Mouse (Mus musculus): Measurements from ENCODE around the gene Rfx5. TPM values are rescaled to one million over a fixed set of nuclear protein-coding genes. Genes with fewer than 3 reads are reported as not detected.

Rfx5 gene
- polyA plus RNA-seq, 1 experiment from 2014 or later, result 22.8 TPM

DNA sequence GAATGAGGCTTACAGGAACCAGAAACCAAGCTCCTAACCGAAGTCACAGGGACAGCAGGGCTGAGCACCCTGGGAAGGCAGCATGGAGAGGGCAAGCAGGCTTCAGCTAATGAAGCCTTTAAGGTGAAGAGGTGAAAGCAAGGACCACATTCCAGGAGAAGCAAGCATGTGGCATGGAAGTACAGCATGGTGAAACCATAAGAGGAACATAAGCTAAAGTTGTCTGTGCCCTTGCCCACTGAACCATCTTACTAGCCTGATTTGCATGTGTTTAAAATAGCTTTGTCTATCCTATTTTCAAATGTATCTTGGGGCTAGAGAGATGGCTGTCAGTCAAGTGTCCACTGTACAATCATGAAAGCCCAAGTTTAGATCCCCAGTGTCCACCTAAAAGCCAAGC, 12.0 kb downstream of the Rfx5 start:
- CTCF ChIA-PET, result interaction anchor here (1.1 to 4.3 kb wide), 6 partner anchors 11 to 150 kb away, joined by 3 to 18 read pairs (median 4); partner anchors contain the start of gene Rfx5
- DNase-seq (ENCODE audit: low read depth, low spot score) (no peak), ATAC-seq (no peak)
- no peaks in the 10 kb centered on the region for H3K27me3 ChIP-seq
- no peak for TF ChIP-seq CTCF (IDR thresholded peaks at IDR 0.05)
- POLR2A ChIA-PET, result interaction anchor here (1.2 kb wide), 1 partner anchor 11 kb away, joined by 4 read pairs; no protein-coding TSS in a partner anchor
- in situ Hi-C loops (cut with MboI; ENCODE audit: low pct_unique_long_range_greater_than_20kb), result no loop called here

GRCm38 (mm10) chr3:94972552-94972951, 18.7 kb downstream of the Rfx5 start:
- POLR2A ChIA-PET, result interaction anchor here (1.8 to 2.5 kb wide), 2 partner anchors 10 to 14 kb away, joined by 10 to 13 read pairs; no protein-coding TSS in a partner anchor
- TF ChIP-seq CTCF (IDR thresholded peaks at IDR 0.05), result no peak
- in situ Hi-C loops (cut with MboI; ENCODE audit: low pct_unique_long_range_greater_than_20kb), result no loop called here
- no peak for ATAC-seq
- no peak for DNase-seq (ENCODE audit: low read depth, low spot score)
- no peaks in the 10 kb centered on the region for H3K27me3 ChIP-seq
- CTCF ChIA-PET, result interaction anchor here (2.0 to 2.4 kb wide), 3 partner anchors 10 to 24 kb away, joined by 5 to 10 read pairs (median 9); no protein-coding TSS in a partner anchor

DNA sequence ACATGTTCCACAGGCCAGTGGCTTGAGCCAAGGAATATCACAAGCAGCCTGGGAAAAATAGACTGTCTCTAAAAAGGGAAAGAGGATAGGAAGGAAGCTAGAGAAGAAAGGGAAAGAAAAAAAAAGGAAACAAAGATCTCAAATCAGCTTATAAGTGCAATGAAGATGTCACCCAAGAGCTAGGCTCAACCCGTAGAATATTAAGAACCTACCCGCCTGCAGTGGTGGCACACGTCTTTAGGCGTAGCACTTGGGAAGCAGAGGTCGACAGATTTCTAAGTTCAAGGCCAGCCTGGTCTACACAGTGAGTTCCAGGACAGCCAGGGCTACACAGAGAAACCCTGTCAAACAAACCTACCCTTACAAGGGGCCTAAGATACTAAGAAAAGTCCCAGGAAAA, 19.7 kb downstream of the Rfx5 start:
- ChIA-PET CTCF (interaction anchor here (1.0 to 2.1 kb wide), 5 partner anchors 11 to 71 kb away, joined by 3 to 10 read pairs (median 4); no protein-coding TSS in a partner anchor), POLR2A (interaction anchor here (0.6 to 2.5 kb wide), 5 partner anchors 10 to 42 kb away, joined by 3 to 13 read pairs (median 5); partner anchors contain the start of genes Rfx5 and Zfp687)
- in situ Hi-C loops (cut with MboI; ENCODE audit: low pct_unique_long_range_greater_than_20kb), result no loop called here
- DNase-seq (ENCODE audit: low read depth, low spot score) (no peak), ATAC-seq (no peak)
- TF ChIP-seq CTCF (IDR thresholded peaks at IDR 0.05), result no peak
- no peaks in the 10 kb centered on the region for H3K27me3 ChIP-seq

DNA sequence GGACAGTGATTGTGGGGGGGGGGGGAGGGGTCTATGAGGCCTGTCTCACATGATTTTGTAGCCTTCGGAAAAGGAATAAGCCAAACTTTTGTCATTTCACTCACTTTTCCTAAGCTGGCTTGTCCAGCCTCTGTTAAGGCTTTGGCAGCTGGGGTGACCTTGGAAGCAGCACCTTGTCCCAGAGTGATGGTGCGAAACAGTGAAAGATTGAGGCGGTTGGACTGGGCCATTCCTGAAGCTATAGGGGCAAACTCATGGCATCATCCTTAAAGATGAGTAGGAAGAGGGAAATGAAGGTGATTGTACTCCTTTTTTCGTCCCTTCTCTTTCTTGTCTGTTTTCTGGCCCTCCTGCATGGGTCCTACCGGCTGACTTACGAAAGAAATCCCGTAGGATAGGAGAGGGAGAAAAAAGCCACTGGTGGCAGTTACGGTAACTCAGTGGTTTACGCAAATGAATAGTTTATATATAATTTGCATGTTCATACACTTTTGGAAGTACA, 20.2 kb downstream of the Rfx5 start:
- in situ Hi-C loops (cut with MboI; ENCODE audit: low pct_unique_long_range_greater_than_20kb), result no loop called here
- no peak for TF ChIP-seq CTCF (IDR thresholded peaks at IDR 0.05)
- DNase-seq (ENCODE audit: low read depth, low spot score), result no peak
- CTCF ChIA-PET, result interaction anchor here (1.0 to 2.1 kb wide), 5 partner anchors 12 to 71 kb away, joined by 3 to 10 read pairs (median 4); no protein-coding TSS in a partner anchor
- POLR2A ChIA-PET, result interaction anchor here (1.1 to 2.5 kb wide), 4 partner anchors 11 to 42 kb away, joined by 3 to 13 read pairs (median 6); partner anchors contain the start of genes Rfx5 and Zfp687
- peak; percentile 5 for ATAC-seq
- H3K27me3 ChIP-seq, result no peaks in the 10 kb centered on the region

- DNase-seq (ENCODE audit: low read depth, low spot score), result peak; percentile 85
- no peaks in the 10 kb centered on the region for H3K27me3 ChIP-seq
- ATAC-seq, result peak; percentile 66
- in situ Hi-C loops (cut with MboI; ENCODE audit: low pct_unique_long_range_greater_than_20kb), result no loop called here
- ChIA-PET CTCF (interaction anchor here (1.3 to 3.7 kb wide), 5 partner anchors 12 to 72 kb away, joined by 4 to 25 read pairs (median 6); no protein-coding TSS in a partner anchor), POLR2A (interaction anchor here (0.9 to 2.5 kb wide), 8 partner anchors 12 to 41 kb away, joined by 3 to 13 read pairs (median 5); partner anchors contain the start of genes Rfx5 and Zfp687)
- no peak for TF ChIP-seq CTCF (IDR thresholded peaks at IDR 0.05)
Observed at GRCm38 (mm10) chr3:94974528-94975422, 20.9 kb downstream of the Rfx5 start, which contains the start of gene Pi4kb. Gene Pi4kb, plus strand, starts transcription at chr3:94974731.

GRCm38 (mm10) chr3:94984312-94984711, 30.4 kb downstream of the Rfx5 start:
- in situ Hi-C loops (cut with MboI; ENCODE audit: low pct_unique_long_range_greater_than_20kb), result no loop called here
- ChIA-PET POLR2A (no interaction called here), CTCF (interaction anchor here (0.8 to 4.7 kb wide), 2 partner anchors 8 to 37 kb away, joined by 3 to 25 read pairs; no protein-coding TSS in a partner anchor)
- no peaks in the 10 kb centered on the region for H3K27me3 ChIP-seq
- ATAC-seq (no peak), DNase-seq (ENCODE audit: low read depth, low spot score) (no peak)
- TF ChIP-seq CTCF (IDR thresholded peaks at IDR 0.05), result no peak

- no peaks in the 10 kb centered on the region for H3K27me3 ChIP-seq
- in situ Hi-C loops (cut with MboI; ENCODE audit: low pct_unique_long_range_greater_than_20kb), result no loop called here
- no peak for TF ChIP-seq CTCF (IDR thresholded peaks at IDR 0.05)
- ChIA-PET CTCF (interaction anchor here (4.1 to 4.7 kb wide), 4 partner anchors 9 to 38 kb away, joined by 18 to 27 read pairs (median 24); no protein-coding TSS in a partner anchor), POLR2A (interaction anchor here (2.2 kb wide), 1 partner anchor 8 kb away, joined by 7 read pairs; no protein-coding TSS in a partner anchor)
- DNase-seq (ENCODE audit: low read depth, low spot score) (no peak), ATAC-seq (no peak)
Observed at GRCm38 (mm10) chr3:94985513-94985912, 31.6 kb downstream of the Rfx5 start.

DNA sequence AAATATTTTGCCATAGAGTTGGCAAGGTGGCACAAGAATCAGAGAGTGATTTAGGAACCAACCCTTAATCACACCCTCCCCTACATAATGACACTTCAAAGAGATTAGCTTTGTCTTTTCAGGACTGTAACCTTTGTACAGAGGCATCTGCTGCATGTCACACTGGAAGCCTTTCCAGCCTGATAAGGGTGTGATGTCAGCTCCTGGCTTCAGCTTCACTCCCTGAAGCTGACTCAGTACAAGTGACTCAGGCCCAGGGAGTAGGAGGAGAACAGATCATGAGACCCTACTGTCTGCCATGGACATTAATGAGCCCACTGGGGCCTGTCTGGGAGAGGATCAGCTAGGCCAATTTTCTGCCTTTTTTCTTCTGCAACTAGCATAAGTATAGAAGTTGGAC, 33.7 kb downstream of the Rfx5 start:
- in situ Hi-C loops (cut with MboI; ENCODE audit: low pct_unique_long_range_greater_than_20kb), result no loop called here
- peak; percentile 91 for DNase-seq (ENCODE audit: low read depth, low spot score)

GRCm38 (mm10) chr3:94989159-94989761, 35.4 kb downstream of the Rfx5 start:
- POLR2A ChIA-PET, result interaction anchor here (0.5 to 2.1 kb wide), 5 partner anchors 10 to 27 kb away, joined by 3 to 10 read pairs (median 4); no protein-coding TSS in a partner anchor
- CTCF ChIA-PET, result interaction anchor here (1.2 to 4.4 kb wide), 9 partner anchors 7 to 87 kb away, joined by 4 to 27 read pairs (median 7); no protein-coding TSS in a partner anchor
- DNase-seq (ENCODE audit: low read depth, low spot score) (no peak), ATAC-seq (no peak)
- TF ChIP-seq CTCF (IDR thresholded peaks at IDR 0.05), result no peak
- no peaks in the 10 kb centered on the region for H3K27me3 ChIP-seq
- in situ Hi-C loops (cut with MboI; ENCODE audit: low pct_unique_long_range_greater_than_20kb), result no loop called here

More for the DNA sequence above, 33.7 kb downstream of the Rfx5 start:
- POLR2A ChIA-PET, result interaction anchor here (0.5 to 2.2 kb wide), 5 partner anchors 10 to 41 kb away, joined by 3 to 7 read pairs (median 6); partner anchors contain the start of gene Pi4kb
- peak; percentile 91 for ATAC-seq
- CTCF ChIA-PET, result interaction anchor here (0.6 to 4.7 kb wide), 10 partner anchors 8 to 115 kb away, joined by 3 to 27 read pairs (median 10); no protein-coding TSS in a partner anchor
- TF ChIP-seq CTCF (IDR thresholded peaks at IDR 0.05), result no peak
- H3K27me3 ChIP-seq, result no peaks in the 10 kb centered on the region
